Mouse (Mus musculus): ENCODE measurements at regions not wholly inside any gene's neighbourhood (a gene's known extent, or its start where the extent isn't known, plus 50 kb on each side); places are given as distances from the start of the nearest gene placed in this dataset.

DNA sequence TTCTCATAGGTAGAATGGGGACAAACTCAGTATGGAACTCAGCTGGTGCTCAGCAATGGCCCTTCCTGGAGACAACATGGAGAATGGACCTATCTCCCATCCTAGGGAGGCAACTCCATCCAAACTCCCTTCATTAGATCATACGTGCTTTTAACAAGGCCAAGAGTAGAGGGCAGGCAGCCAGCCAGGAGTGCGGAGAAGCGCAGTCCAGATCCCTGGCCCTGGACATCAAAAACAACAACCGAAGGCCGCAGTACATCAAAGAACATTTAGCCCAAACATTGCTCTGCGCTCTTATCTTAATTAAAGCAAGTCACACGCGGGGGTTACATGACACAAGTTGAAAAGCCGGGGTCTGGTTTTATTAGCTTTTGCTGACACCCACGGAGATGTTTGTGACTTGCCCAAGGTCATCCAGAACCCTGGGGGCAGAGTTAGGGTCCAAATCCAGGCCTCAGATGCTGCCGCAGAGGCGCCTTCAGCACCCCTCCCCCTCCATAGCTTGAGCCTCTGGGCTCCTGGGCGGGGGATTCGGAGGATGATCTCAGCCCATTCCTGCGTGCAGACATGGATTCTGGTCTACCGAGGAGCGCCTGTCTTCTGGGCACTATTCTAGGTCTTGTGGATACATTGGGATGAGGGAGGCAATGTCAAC, 90.6 kb upstream of the Zbtb40 start:
- Histone ChIP-seq H3K9ac (ENCODE audit: low read depth, low read length, severe bottlenecking) (no peak overlapping the region), H3K4me3 (replicated peaks; ENCODE audit: low read length) (no peak overlapping the region), H3K9me3 (ENCODE audit: control insufficient read depth, low read length) (no peaks in the 10 kb centered on the region), H3K27ac (replicated peaks; ENCODE audit: low read depth, low read length) (no peak overlapping the region), H3K4me1 (ENCODE audit: control insufficient read depth, insufficient read depth, low read length) (peaks cover 7% of the 10 kb centered on the region), H3K36me3 (ENCODE audit: control insufficient read depth, insufficient read depth, low read length) (no peaks in the 10 kb centered on the region), H3K27me3 (ENCODE audit: control insufficient read depth, insufficient read depth, low read length) (no peaks in the 10 kb centered on the region), H3K4me2 (replicated peaks; ENCODE audit: low read depth, low read length, severe bottlenecking) (no peak overlapping the region)
- DNase-seq (ENCODE audit: low spot score) (no peak), ATAC-seq (ENCODE audit: low FRiP score, low read depth) (no peak)
- WGBS, result 35% methylated on average over 17 of the region's 17 CpGs
- TF ChIP-seq POLR2A (IDR thresholded peaks at IDR 0.05; ENCODE audit: borderline replicate concordance, extremely low read depth, insufficient read depth, insufficient read length), result no peak

GRCm38 (mm10) chr4:137138127-137138526, 89.5 kb upstream of the Zbtb40 start:
- no peak overlapping the region for H3K4me3 ChIP-seq (replicated peaks; ENCODE audit: low read length)
- no peak for TF ChIP-seq POLR2A (IDR thresholded peaks at IDR 0.05; ENCODE audit: borderline replicate concordance, extremely low read depth, insufficient read depth, insufficient read length)
- no peak overlapping the region for H3K27ac ChIP-seq (replicated peaks; ENCODE audit: low read depth, low read length)
- no peak for ATAC-seq (ENCODE audit: low FRiP score, low read depth)
- H3K36me3 ChIP-seq (ENCODE audit: control insufficient read depth, insufficient read depth, low read length), result no peaks in the 10 kb centered on the region
- no peak for DNase-seq (ENCODE audit: low spot score)
- WGBS, result 68% methylated on average over 6 of the region's 6 CpGs
- peaks cover 17% of the 10 kb centered on the region for H3K4me1 ChIP-seq (ENCODE audit: control insufficient read depth, insufficient read depth, low read length)
- H3K4me2 ChIP-seq (replicated peaks; ENCODE audit: low read depth, low read length, severe bottlenecking), result no peak overlapping the region
- no peak overlapping the region for H3K9ac ChIP-seq (ENCODE audit: low read depth, low read length, severe bottlenecking)
- no peaks in the 10 kb centered on the region for H3K9me3 ChIP-seq (ENCODE audit: control insufficient read depth, low read length)
- no peaks in the 10 kb centered on the region for H3K27me3 ChIP-seq (ENCODE audit: control insufficient read depth, insufficient read depth, low read length)

DNA sequence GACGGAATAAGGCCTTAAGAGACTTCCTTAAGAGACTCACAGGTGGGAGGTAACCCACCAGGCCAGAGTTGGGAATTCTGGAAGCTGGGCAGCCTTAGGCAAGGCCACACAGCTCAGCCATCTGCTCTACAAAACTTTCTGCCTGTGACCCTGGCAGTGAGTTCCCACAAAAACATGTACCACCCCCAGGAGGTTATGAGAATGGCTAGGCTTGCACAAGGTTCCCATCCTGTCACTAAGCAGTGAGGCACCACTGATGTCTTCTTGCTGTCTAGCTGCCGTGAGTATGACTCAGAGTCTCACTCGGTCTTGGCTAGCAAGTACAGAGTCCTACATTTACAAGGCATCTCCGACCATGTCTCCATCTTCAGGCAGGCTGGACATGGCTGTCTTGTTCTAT, 87.7 kb upstream of the Zbtb40 start:
- Histone ChIP-seq H3K4me1 (ENCODE audit: control insufficient read depth, insufficient read depth, low read length) (peaks cover 12% of the 10 kb centered on the region), H3K4me3 (replicated peaks; ENCODE audit: low read length) (no peak overlapping the region), H3K27ac (replicated peaks; ENCODE audit: low read depth, low read length) (no peak overlapping the region), H3K4me2 (replicated peaks; ENCODE audit: low read depth, low read length, severe bottlenecking) (no peak overlapping the region), H3K9me3 (ENCODE audit: control insufficient read depth, low read length) (no peaks in the 10 kb centered on the region), H3K36me3 (ENCODE audit: control insufficient read depth, insufficient read depth, low read length) (no peaks in the 10 kb centered on the region), H3K27me3 (ENCODE audit: control insufficient read depth, insufficient read depth, low read length) (no peaks in the 10 kb centered on the region), H3K9ac (ENCODE audit: low read depth, low read length, severe bottlenecking) (no peak overlapping the region)
- DNase-seq (ENCODE audit: low spot score) (no peak), ATAC-seq (ENCODE audit: low FRiP score, low read depth) (no peak)
- 61% methylated on average over 4 of the region's 4 CpGs for WGBS
- no peak for TF ChIP-seq POLR2A (IDR thresholded peaks at IDR 0.05; ENCODE audit: borderline replicate concordance, extremely low read depth, insufficient read depth, insufficient read length)

- no peaks in the 10 kb centered on the region for H3K27me3 ChIP-seq (ENCODE audit: control insufficient read depth, insufficient read depth, low read length)
- WGBS, result 50% methylated on average over 8 of the region's 8 CpGs
- no peak for DNase-seq (ENCODE audit: low spot score)
Observed at GRCm38 (mm10) chr4:137135792-137136191, 87.2 kb upstream of the Zbtb40 start.

DNA sequence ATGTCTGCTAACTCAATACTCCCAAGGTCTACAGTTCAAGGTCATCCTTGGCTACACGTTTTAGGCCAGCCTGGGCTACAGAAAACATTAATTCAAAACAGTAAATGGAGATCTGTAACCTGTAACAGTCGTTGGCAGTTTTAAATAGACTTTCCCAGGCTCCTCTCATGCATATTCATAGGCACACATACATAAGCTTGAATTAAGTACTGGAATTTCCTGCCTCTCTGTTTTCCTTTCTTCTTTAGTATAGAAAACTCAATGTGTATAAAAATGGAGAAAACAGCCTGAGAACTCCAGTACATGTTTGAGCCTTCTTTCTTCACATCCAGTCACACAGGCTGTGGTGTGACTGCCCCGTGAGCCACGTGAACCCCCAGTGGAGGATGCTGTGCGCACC, 86.0 kb upstream of the Zbtb40 start:
- no peaks in the 10 kb centered on the region for H3K27me3 ChIP-seq (ENCODE audit: control insufficient read depth, insufficient read depth, low read length)
- DNase-seq (ENCODE audit: low spot score) (no peak), ATAC-seq (ENCODE audit: low FRiP score, low read depth) (no peak)
- no peak overlapping the region for H3K27ac ChIP-seq (replicated peaks; ENCODE audit: low read depth, low read length)
- TF ChIP-seq POLR2A (IDR thresholded peaks at IDR 0.05; ENCODE audit: borderline replicate concordance, extremely low read depth, insufficient read depth, insufficient read length), result no peak
- H3K4me3 ChIP-seq (replicated peaks; ENCODE audit: low read length), result no peak overlapping the region
- WGBS, result 61% methylated on average over 5 of the region's 5 CpGs
- no peak overlapping the region for H3K9ac ChIP-seq (ENCODE audit: low read depth, low read length, severe bottlenecking)
- no peaks in the 10 kb centered on the region for H3K36me3 ChIP-seq (ENCODE audit: control insufficient read depth, insufficient read depth, low read length)
- H3K9me3 ChIP-seq (ENCODE audit: control insufficient read depth, low read length), result no peaks in the 10 kb centered on the region
- peaks cover 12% of the 10 kb centered on the region for H3K4me1 ChIP-seq (ENCODE audit: control insufficient read depth, insufficient read depth, low read length)
- H3K4me2 ChIP-seq (replicated peaks; ENCODE audit: low read depth, low read length, severe bottlenecking), result no peak overlapping the region

More at GRCm38 (mm10) chr4:137135792-137136191, 87.2 kb upstream of the Zbtb40 start:
- Histone ChIP-seq H3K4me2 (replicated peaks; ENCODE audit: low read depth, low read length, severe bottlenecking) (no peak overlapping the region), H3K4me1 (ENCODE audit: control insufficient read depth, insufficient read depth, low read length) (peaks cover 12% of the 10 kb centered on the region), H3K9me3 (ENCODE audit: control insufficient read depth, low read length) (no peaks in the 10 kb centered on the region), H3K36me3 (ENCODE audit: control insufficient read depth, insufficient read depth, low read length) (no peaks in the 10 kb centered on the region), H3K9ac (ENCODE audit: low read depth, low read length, severe bottlenecking) (no peak overlapping the region), H3K4me3 (replicated peaks; ENCODE audit: low read length) (no peak overlapping the region), H3K27ac (replicated peaks; ENCODE audit: low read depth, low read length) (no peak overlapping the region)
- TF ChIP-seq POLR2A (IDR thresholded peaks at IDR 0.05; ENCODE audit: borderline replicate concordance, extremely low read depth, insufficient read depth, insufficient read length), result no peak
- no peak for ATAC-seq (ENCODE audit: low FRiP score, low read depth)
